Mouse (Mus musculus): ENCODE results near the gene Zmiz2. TPM values are rescaled to one million over a fixed set of nuclear protein-coding genes. Genes with fewer than 3 reads are reported as not detected.
"Not testable (repeated sequence)": the region's sequence is repeated elsewhere in the genome, so short reads cannot be mapped to it uniquely, and the experiment has no call there.

Zmiz2 gene
- polyA plus RNA-seq, 1 experiment from 2014 or later, result 33.5 TPM

DNA sequence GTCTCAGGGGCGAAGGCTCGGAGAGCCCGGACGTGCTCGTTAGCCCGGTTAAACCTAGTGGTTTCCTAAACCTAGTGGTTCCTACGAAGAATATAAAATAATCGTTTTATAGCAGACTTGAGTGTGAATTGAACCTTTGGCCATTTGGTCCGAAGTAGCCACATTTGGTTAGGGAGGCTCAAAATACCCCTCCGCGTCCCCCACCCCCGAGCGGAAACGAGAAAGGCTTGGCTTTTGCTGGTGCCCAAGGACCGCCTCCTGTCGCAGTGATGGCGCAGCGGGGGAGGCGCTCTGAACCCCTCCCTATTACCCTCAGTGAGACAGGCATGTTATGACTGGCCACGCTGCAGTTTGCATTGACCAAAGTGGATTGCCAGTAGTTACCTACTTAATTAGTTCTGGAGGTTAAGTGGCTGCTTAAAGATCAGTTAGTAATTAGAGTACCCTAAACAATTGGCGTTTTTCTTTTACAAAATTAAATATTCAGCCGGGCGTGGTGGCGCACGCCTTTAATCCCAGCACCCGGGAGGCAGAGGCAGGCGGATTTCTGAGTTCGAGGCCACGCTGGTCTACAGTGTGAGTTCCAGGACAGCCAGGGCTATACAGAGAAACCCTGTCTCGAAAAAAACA lies 27.6 kb downstream of the Zmiz2 start:
- peaks cover 39% of the 10 kb centered on the region for H3K36me3 ChIP-seq (replicated peaks; ENCODE audit: control insufficient read depth, insufficient read depth)
- peak overlapping the region; percentile 96 for H3K27ac ChIP-seq
- peak overlapping the region; percentile 98 for H3K9ac ChIP-seq
- H3K4me1 ChIP-seq (replicated peaks; ENCODE audit: control insufficient read depth, insufficient read depth, low read length), result peaks cover 28% of the 10 kb centered on the region
- H3K4me3 ChIP-seq (replicated peaks; ENCODE audit: low read length), result peak overlapping the region; percentile 90
- no peaks in the 10 kb centered on the region for H3K9me3 ChIP-seq (ENCODE audit: control insufficient read depth, low read length)
- ATAC-seq (ENCODE audit: low FRiP score) (peak; percentile 41), DNase-seq (ENCODE audit: low spot score) (peak; percentile 69)
- peak overlapping the region; percentile 88 for H3K4me2 ChIP-seq (replicated peaks)
- WGBS, result 2% methylated on average over 30 of the region's 30 CpGs
- H3K27me3 ChIP-seq (ENCODE audit: control insufficient read depth, insufficient read depth, low read length), result no peaks in the 10 kb centered on the region

DNA sequence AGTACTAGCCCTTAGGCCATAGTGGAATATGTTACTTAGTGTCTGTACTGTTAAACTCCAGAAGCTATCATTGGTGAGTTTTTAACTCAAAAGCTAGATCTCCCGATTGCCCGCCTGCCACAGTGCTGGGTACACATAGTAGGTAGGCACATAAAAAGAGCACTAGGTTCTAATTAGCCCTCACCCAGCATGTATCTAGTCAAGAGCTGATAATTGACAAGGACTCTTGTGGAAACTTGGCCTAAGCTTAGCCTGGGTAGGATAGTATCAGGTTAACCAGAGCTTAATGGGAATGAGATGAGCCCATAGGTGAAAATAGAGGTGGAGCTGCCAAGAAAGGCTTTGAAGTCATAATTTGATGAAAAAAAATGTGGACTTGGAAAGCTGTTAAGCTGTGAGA lies 28.2 kb downstream of the Zmiz2 start:
- H3K4me1 ChIP-seq (replicated peaks; ENCODE audit: control insufficient read depth, insufficient read depth, low read length), result peaks cover 28% of the 10 kb centered on the region
- DNase-seq (ENCODE audit: low spot score), result no peak
- WGBS, result 42% methylated on average over 2 of the region's 2 CpGs
- H3K4me2 ChIP-seq (replicated peaks), result peak overlapping the region; percentile 88
- peaks cover 42% of the 10 kb centered on the region for H3K36me3 ChIP-seq (replicated peaks; ENCODE audit: control insufficient read depth, insufficient read depth)
- peak overlapping the region; percentile 98 for H3K9ac ChIP-seq
- ATAC-seq (ENCODE audit: low FRiP score), result no peak
- no peaks in the 10 kb centered on the region for H3K9me3 ChIP-seq (ENCODE audit: control insufficient read depth, low read length)
- H3K27me3 ChIP-seq (ENCODE audit: control insufficient read depth, insufficient read depth, low read length), result no peaks in the 10 kb centered on the region
- peak overlapping the region; percentile 90 for H3K4me3 ChIP-seq (replicated peaks; ENCODE audit: low read length)
- peak overlapping the region; percentile 96 for H3K27ac ChIP-seq

GRCm38 (mm10) chr11:6417490-6417889 lies 28.6 kb downstream of the Zmiz2 start:
- peak overlapping the region; percentile 90 for H3K4me3 ChIP-seq (replicated peaks; ENCODE audit: low read length)
- no peaks in the 10 kb centered on the region for H3K27me3 ChIP-seq (ENCODE audit: control insufficient read depth, insufficient read depth, low read length)
- peak overlapping the region; percentile 98 for H3K9ac ChIP-seq
- H3K4me1 ChIP-seq (replicated peaks; ENCODE audit: control insufficient read depth, insufficient read depth, low read length), result peaks cover 28% of the 10 kb centered on the region
- no peaks in the 10 kb centered on the region for H3K9me3 ChIP-seq (ENCODE audit: control insufficient read depth, low read length)
- H3K36me3 ChIP-seq (replicated peaks; ENCODE audit: control insufficient read depth, insufficient read depth), result peaks cover 42% of the 10 kb centered on the region
- ATAC-seq (ENCODE audit: low FRiP score), result no peak
- no peak overlapping the region for H3K27ac ChIP-seq
- peak overlapping the region; percentile 88 for H3K4me2 ChIP-seq (replicated peaks)
- DNase-seq (ENCODE audit: low spot score), result no peak

DNA sequence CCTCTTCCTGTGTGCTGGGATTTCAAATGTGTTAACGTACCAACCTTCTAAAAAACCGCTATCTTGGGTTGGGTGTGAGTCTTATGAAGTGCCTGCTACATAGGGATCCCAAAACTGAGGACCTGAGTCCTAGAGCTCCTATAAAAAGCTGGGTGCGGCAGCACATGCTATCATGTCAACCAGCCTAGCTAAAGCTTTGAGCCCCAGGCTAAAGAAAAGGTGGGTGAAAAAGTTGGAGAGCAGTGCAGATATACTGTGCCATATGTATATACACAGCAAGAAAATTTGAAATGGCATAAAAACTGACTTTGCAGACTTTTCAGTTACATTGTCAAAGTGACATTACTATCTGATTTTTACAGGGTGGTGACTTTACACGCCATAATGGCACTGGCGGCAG lies 29.9 kb downstream of the Zmiz2 start:
- WGBS, result 88% methylated on average over 5 of the region's 5 CpGs
- ATAC-seq (ENCODE audit: low FRiP score), result no peak
- Histone ChIP-seq H3K27me3 (ENCODE audit: control insufficient read depth, insufficient read depth, low read length) (no peaks in the 10 kb centered on the region), H3K27ac (no peak overlapping the region), H3K4me3 (replicated peaks; ENCODE audit: low read length) (no peak overlapping the region), H3K9ac (no peak overlapping the region), H3K9me3 (ENCODE audit: control insufficient read depth, low read length) (no peaks in the 10 kb centered on the region), H3K4me2 (replicated peaks) (peak overlapping the region; percentile 88; the same call in 1 of the 2 replicates), H3K36me3 (replicated peaks; ENCODE audit: control insufficient read depth, insufficient read depth) (peaks cover 48% of the 10 kb centered on the region), H3K4me1 (replicated peaks; ENCODE audit: control insufficient read depth, insufficient read depth, low read length) (peaks cover 28% of the 10 kb centered on the region)
- DNase-seq (ENCODE audit: low spot score), result no peak

- peaks cover 28% of the 10 kb centered on the region for H3K4me1 ChIP-seq (replicated peaks; ENCODE audit: control insufficient read depth, insufficient read depth, low read length)
- ATAC-seq (ENCODE audit: low FRiP score); H3K27ac ChIP-seq; H3K27me3 ChIP-seq (ENCODE audit: control insufficient read depth, insufficient read depth, low read length); H3K4me3 ChIP-seq (replicated peaks; ENCODE audit: low read length); H3K9me3 ChIP-seq (ENCODE audit: control insufficient read depth, low read length); DNase-seq (ENCODE audit: low spot score); H3K9ac ChIP-seq; H3K4me2 ChIP-seq (replicated peaks): not testable (repeated sequence)
- 55% methylated on average over 3 of the region's 4 CpGs for WGBS
- H3K36me3 ChIP-seq (replicated peaks; ENCODE audit: control insufficient read depth, insufficient read depth), result peaks cover 52% of the 10 kb centered on the region
Measured at GRCm38 (mm10) chr11:6419156-6419555, 30.3 kb downstream of the Zmiz2 start.

DNA sequence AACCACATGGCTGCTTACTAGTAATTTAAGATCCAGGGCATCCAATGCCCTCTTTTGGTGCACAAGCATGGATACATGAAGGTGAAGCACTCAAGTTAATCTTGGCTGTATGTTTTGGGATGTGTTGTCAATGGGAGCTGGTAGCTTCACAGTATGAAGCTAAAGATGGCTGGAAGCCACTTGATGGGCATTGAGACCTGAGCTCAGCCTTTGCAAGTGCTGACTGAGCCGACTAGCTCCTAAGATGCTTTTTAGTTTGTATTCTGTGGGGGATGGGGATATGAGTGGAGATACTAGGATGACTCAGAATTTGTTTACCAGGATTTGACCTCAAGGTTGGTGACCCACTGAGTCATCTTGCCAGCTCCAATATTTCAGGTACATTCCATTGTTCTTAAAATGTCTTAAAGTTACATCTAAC lies 31.4 kb downstream of the Zmiz2 start:
- H3K27ac ChIP-seq, result no peak overlapping the region
- 29% methylated on average over 1 of the region's 1 CpGs for WGBS
- H3K4me1 ChIP-seq (replicated peaks; ENCODE audit: control insufficient read depth, insufficient read depth, low read length), result peaks cover 20% of the 10 kb centered on the region
- H3K36me3 ChIP-seq (replicated peaks; ENCODE audit: control insufficient read depth, insufficient read depth), result peaks cover 59% of the 10 kb centered on the region
- H3K4me3 ChIP-seq (replicated peaks; ENCODE audit: low read length), result no peak overlapping the region
- no peaks in the 10 kb centered on the region for H3K27me3 ChIP-seq (ENCODE audit: control insufficient read depth, insufficient read depth, low read length)
- H3K4me2 ChIP-seq (replicated peaks), result no peak overlapping the region
- no peak for DNase-seq (ENCODE audit: low spot score)
- ATAC-seq (ENCODE audit: low FRiP score), result no peak
- no peak overlapping the region for H3K9ac ChIP-seq
- H3K9me3 ChIP-seq (ENCODE audit: control insufficient read depth, low read length), result no peaks in the 10 kb centered on the region

GRCm38 (mm10) chr11:6420722-6421350 lies 32.0 kb downstream of the Zmiz2 start:
- Histone ChIP-seq H3K9me3 (ENCODE audit: control insufficient read depth, low read length) (no peaks in the 10 kb centered on the region), H3K4me1 (replicated peaks; ENCODE audit: control insufficient read depth, insufficient read depth, low read length) (peaks cover 20% of the 10 kb centered on the region), H3K27me3 (ENCODE audit: control insufficient read depth, insufficient read depth, low read length) (no peaks in the 10 kb centered on the region), H3K4me3 (replicated peaks; ENCODE audit: low read length) (no peak overlapping the region), H3K9ac (no peak overlapping the region), H3K4me2 (replicated peaks) (no peak overlapping the region), H3K27ac (no peak overlapping the region), H3K36me3 (replicated peaks; ENCODE audit: control insufficient read depth, insufficient read depth) (peaks cover 62% of the 10 kb centered on the region)
- WGBS, result 77% methylated on average over 2 of the region's 2 CpGs
- DNase-seq (ENCODE audit: low spot score), result no peak
- no peak for ATAC-seq (ENCODE audit: low FRiP score)

DNA sequence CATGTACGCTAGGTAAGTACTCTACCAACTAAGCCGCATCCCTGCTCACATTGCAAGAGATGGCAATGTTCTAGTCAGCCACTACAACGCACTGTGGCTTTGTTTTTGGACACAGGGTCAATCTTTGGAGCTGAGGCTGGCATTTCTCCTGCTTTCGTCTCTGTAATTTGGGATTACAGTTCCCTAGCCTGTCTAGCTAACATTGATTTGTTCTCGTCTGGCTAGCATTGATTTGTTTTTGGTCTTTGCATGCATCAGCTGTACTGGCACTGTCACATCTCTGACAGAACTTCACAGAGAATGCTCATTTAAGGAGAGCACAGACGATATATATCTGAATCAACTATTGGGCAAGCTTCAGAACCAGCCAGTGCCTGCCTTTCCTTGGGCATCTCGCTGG lies 41.3 kb downstream of the Zmiz2 start:
- no peaks in the 10 kb centered on the region for H3K27me3 ChIP-seq (ENCODE audit: control insufficient read depth, insufficient read depth, low read length)
- H3K9ac ChIP-seq, result no peak overlapping the region
- ATAC-seq (ENCODE audit: low FRiP score) (no peak), DNase-seq (ENCODE audit: low spot score) (no peak)
- peaks cover 94% of the 10 kb centered on the region for H3K36me3 ChIP-seq (replicated peaks; ENCODE audit: control insufficient read depth, insufficient read depth)
- no peak overlapping the region for H3K4me2 ChIP-seq (replicated peaks)
- 93% methylated on average over 7 of the region's 7 CpGs for WGBS
- no peak overlapping the region for H3K4me3 ChIP-seq (replicated peaks; ENCODE audit: low read length)
- H3K27ac ChIP-seq, result no peak overlapping the region
- no peaks in the 10 kb centered on the region for H3K4me1 ChIP-seq (replicated peaks; ENCODE audit: control insufficient read depth, insufficient read depth, low read length)
- H3K9me3 ChIP-seq (ENCODE audit: control insufficient read depth, low read length), result no peaks in the 10 kb centered on the region

DNA sequence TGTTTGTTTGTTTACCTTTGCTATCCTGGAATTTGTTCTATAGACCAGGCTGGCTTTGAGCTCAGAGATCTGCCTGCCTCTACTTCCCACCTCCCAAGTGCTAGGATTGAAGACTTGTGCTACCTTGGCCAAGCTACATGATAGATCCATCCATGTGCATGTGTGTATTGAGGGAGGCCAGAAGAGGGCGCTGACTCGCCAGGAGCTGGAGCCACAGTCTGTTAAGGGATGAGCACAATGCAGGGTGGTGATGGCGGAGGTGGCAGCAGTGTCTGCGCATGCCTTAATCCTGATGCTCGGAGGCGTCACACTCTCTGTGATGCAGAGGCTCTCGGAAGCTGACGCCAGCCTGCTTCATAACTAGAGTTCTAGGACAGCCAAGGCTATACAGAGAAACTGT lies 47.6 kb downstream of the Zmiz2 start:
- no peak overlapping the region for H3K9ac ChIP-seq
- no peaks in the 10 kb centered on the region for H3K27me3 ChIP-seq (ENCODE audit: control insufficient read depth, insufficient read depth, low read length)
- H3K4me1 ChIP-seq (replicated peaks; ENCODE audit: control insufficient read depth, insufficient read depth, low read length), result no peaks in the 10 kb centered on the region
- no peak overlapping the region for H3K27ac ChIP-seq
- H3K9me3 ChIP-seq (ENCODE audit: control insufficient read depth, low read length), result no peaks in the 10 kb centered on the region
- no peak overlapping the region for H3K4me3 ChIP-seq (replicated peaks; ENCODE audit: low read length)
- peaks cover 70% of the 10 kb centered on the region for H3K36me3 ChIP-seq (replicated peaks; ENCODE audit: control insufficient read depth, insufficient read depth)
- 68% methylated on average over 8 of the region's 8 CpGs for WGBS
- no peak overlapping the region for H3K4me2 ChIP-seq (replicated peaks)
- no peak for DNase-seq (ENCODE audit: low spot score)
- peak; percentile 59; the same call in 1 of the 2 replicates for ATAC-seq (ENCODE audit: low FRiP score)

Measured in hindbrain, embryonic 14.5 days (tissue).